Mouse (Mus musculus) ovary, postnatal 36 days (tissue): Measurements from ENCODE around the gene F3.

Experiments
- DNase-seq: peaks from one replicate; pipeline ENCODE4 v3.0.0; 2022; ENCODE audit warnings: low spot score, mixed read lengths

F3 gene

GRCm38 (mm10) chr3:121707106-121707505, 16.2 kb upstream of the F3 start:
- no peak for DNase-seq

GRCm38 (mm10) chr3:121710894-121711531, 12.3 kb upstream of the F3 start:
- DNase-seq, result no peak

GRCm38 (mm10) chr3:121712222-121712621, 11.1 kb upstream of the F3 start:
- DNase-seq, result no peak

- DNase-seq, result no peak
These were observed 10.1 kb upstream of the F3 start for GRCm38 (mm10) chr3:121713151-121713701.

- DNase-seq, result no peak
These were observed 9.5 kb upstream of the F3 start for GRCm38 (mm10) chr3:121713816-121714215.

- no peak for DNase-seq
These were observed 8.9 kb upstream of the F3 start for GRCm38 (mm10) chr3:121714461-121714860.

- DNase-seq, result no peak
These were observed 8.0 kb upstream of the F3 start for GRCm38 (mm10) chr3:121715336-121715735.

- DNase-seq, result no peak
These were observed 7.4 kb upstream of the F3 start for GRCm38 (mm10) chr3:121715741-121716459.

GRCm38 (mm10) chr3:121716480-121716879, 6.9 kb upstream of the F3 start:
- no peak for DNase-seq

- DNase-seq, result no peak
These were observed 4.7 kb upstream of the F3 start for GRCm38 (mm10) chr3:121718679-121719078.

GRCm38 (mm10) chr3:121719701-121720100, 3.6 kb upstream of the F3 start:
- no peak for DNase-seq

- no peak for DNase-seq
These were observed 2.3 kb upstream of the F3 start for GRCm38 (mm10) chr3:121720801-121721690.

- DNase-seq, result no peak
These were observed 1.7 kb upstream of the F3 start for GRCm38 (mm10) chr3:121721691-121722070.

- DNase-seq, result no peak
These were observed 709 bp downstream of the F3 start for GRCm38 (mm10) chr3:121723968-121724524.

- DNase-seq, result no peak
These were observed 1.2 kb downstream of the F3 start for GRCm38 (mm10) chr3:121724553-121724952.

- no peak for DNase-seq
These were observed 2.3 kb downstream of the F3 start for GRCm38 (mm10) chr3:121725651-121726050.

- no peak for DNase-seq
These were observed 6.3 kb downstream of the F3 start for GRCm38 (mm10) chr3:121729678-121730077.

GRCm38 (mm10) chr3:121735542-121735941, 12.2 kb downstream of the F3 start:
- no peak for DNase-seq

GRCm38 (mm10) chr3:121736025-121736744, 12.8 kb downstream of the F3 start:
- DNase-seq, result peak; percentile 82

GRCm38 (mm10) chr3:121737453-121737852, 14.1 kb downstream of the F3 start:
- no peak for DNase-seq

GRCm38 (mm10) chr3:121737901-121738300, 14.6 kb downstream of the F3 start:
- no peak for DNase-seq
